Mouse (Mus musculus) embryonic facial prominence, embryonic 12.5 days (tissue): ENCODE data around the gene Actrt1. TPM values are rescaled to one million over a fixed set of nuclear protein-coding genes. Genes with fewer than 3 reads are reported as not detected.

ENCODE experiments used
- ATAC-seq: fragments of 200-750 bp; cut with Nextera tagmentation; 2 replicates; pipeline ENCODE4 v1.8.0; 2017; ENCODE audit not compliant: insufficient number of reproducible peaks, insufficient read depth, low FRiP score, low TSS enrichment
- H3K27ac ChIP-seq: fragments of 300-500 bp; sonication (generic); 2 replicates; pipeline ENCODE4 v1.5.1; 2016; ENCODE audit warnings: mild to moderate bottlenecking
- H3K27me3 ChIP-seq: fragments of 300-500 bp; sonication (generic); 2 replicates; pipeline ENCODE4 v1.6.1; 2016; ENCODE audit warnings: mild to moderate bottlenecking, moderate library complexity
- H3K36me3 ChIP-seq: fragments of 300-500 bp; sonication (generic); 2 replicates; pipeline ENCODE4 v1.6.1; 2016; ENCODE audit warnings: mild to moderate bottlenecking
- H3K4me1 ChIP-seq: fragments of 300-500 bp; sonication (generic); 2 replicates; pipeline ENCODE4 v1.6.1; 2016
- H3K4me2 ChIP-seq: fragments of 300-500 bp; sonication (generic); replicated peaks from 2 replicates; pipeline ENCODE4 v1.6.1; 2016; ENCODE audit warnings: mild to moderate bottlenecking, moderate library complexity
- H3K4me3 ChIP-seq: fragments of 300-500 bp; sonication (generic); 2 replicates; pipeline ENCODE4 v1.5.1; 2016; ENCODE audit warnings: mild to moderate bottlenecking
- H3K9ac ChIP-seq: fragments of 300-500 bp; sonication (generic); 2 replicates; pipeline ENCODE4 v1.6.1; 2016; ENCODE audit warnings: mild to moderate bottlenecking, moderate library complexity
- H3K9me3 ChIP-seq: fragments of 300-500 bp; sonication (generic); 2 replicates; pipeline ENCODE4 v1.6.1; 2016; ENCODE audit warnings: mild to moderate bottlenecking, moderate library complexity
- WGBS: fragments of 180-500 bp; shearing (Covaris S2); methylation state at CpG from one replicate; pipeline ENCODE4 v1.1.7; 2016; 5-methylcytosine and 5-hydroxymethylcytosine counted together
- polyA plus RNA-seq: library from polyadenylated mRNA; unstranded; fragments of >200 nt; fragmentation: Nextera tagmentation; extraction: Ambion mirVana; gene quantifications from 2 replicates; pipeline ENCODE4 v1.2.1, GENCODE M21; 2016

Actrt1 gene
- not detected in 2 replicates for polyA plus RNA-seq

DNA sequence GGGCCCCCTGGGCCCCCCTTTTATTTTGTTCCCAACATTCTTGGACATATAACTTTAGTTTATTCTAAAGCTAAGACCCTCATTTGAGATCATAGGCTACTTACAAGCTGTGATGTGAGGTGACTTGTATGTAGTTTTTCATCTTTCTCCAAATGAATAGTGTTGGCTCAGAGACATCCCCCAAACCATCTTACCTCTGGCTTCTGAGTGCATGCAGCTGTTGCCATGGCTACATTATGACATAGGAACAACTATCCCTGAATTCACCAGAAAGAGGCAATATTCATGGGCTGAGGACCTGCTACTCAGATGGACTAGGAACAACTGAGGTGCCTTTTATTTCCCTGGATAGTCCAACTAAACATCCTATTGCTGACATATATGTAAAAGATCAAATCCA, at the start of gene Actrt1:
TSS of gene Actrt1 (plus strand) at position 301 of the 400 bp plus-strand sequence.
- Histone ChIP-seq H3K36me3 (no peaks in the 10 kb centered on the region), H3K9me3 (no peaks in the 10 kb centered on the region), H3K4me2 (no peak within 1 kb of the TSS), H3K4me1 (no peaks in the 10 kb centered on the region), H3K9ac (no peak within 1 kb of the TSS), H3K4me3 (no peak within 1 kb of the TSS), H3K27ac (no peak within 1 kb of the TSS), H3K27me3 (no peaks in the 10 kb centered on the region)
- ATAC-seq = no peak

- H3K36me3 ChIP-seq = no peaks in the 10 kb centered on the region
- no peaks in the 10 kb centered on the region for H3K9me3 ChIP-seq
- H3K9ac ChIP-seq = no peak overlapping the region
- ATAC-seq = no peak
- no peak overlapping the region for H3K4me2 ChIP-seq
- WGBS = 69% methylated on average over 1 of the region's 1 CpGs
- H3K4me1 ChIP-seq = no peaks in the 10 kb centered on the region
- H3K4me3 ChIP-seq = no peak overlapping the region
- H3K27ac ChIP-seq = no peak overlapping the region
- no peaks in the 10 kb centered on the region for H3K27me3 ChIP-seq
Measured at GRCm38 (mm10) chrX:46331463-46332115, 2.8 kb downstream of the Actrt1 start.
